ENCODE assay signal across 16 mouse cellular contexts in the genomic region with DNA sequence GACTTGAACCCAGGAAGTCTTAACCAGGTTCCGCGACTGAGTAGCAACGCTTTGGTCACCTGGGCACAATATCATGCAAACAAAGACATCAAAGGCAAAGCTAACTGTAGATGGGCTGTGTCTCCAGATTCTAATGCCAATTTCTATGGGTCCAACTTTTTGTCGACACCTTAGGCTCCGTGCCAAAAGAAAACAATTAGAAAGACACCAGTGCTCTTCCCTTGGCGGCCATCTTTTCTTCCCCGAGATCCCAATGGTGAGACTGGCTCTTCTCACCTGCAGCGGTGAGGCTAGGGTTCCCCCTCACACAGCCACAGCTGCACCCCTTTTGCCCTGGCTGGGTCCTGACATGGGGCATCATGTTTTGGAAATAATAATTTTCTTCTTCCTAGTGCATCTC.
DNase-seq lines count a peak whose midpoint lies in the region; ATAC-seq and TF ChIP-seq lines count a peak whose summit lies in the region.
"Had no signal": no experiment of that assay in that cellular context is flagged by ENCODE, and none has a peak within 500 bp of the region (broad histone marks: within the 10 kb centered on the region; RNA-seq: fewer than 3 reads in every experiment).

No protein-coding gene starts in this region.

- no peaks in the 10 kb centered on the region for H3K9me3 ChIP-seq in forebrain, postnatal 0 days (ENCODE audit: low read length)
- no peaks in the 10 kb centered on the region; the same call in 1 of the 2 replicates for H3K9me3 ChIP-seq in forebrain, embryonic 13.5 days (replicated peaks)
- H3K9me3 ChIP-seq in liver, embryonic 12.5 days (replicated peaks), result no peaks in the 10 kb centered on the region
- peaks cover 16% of the 10 kb centered on the region for H3K9me3 ChIP-seq in CH12.LX (replicated peaks; ENCODE audit: low read length)
- no peaks in the 10 kb centered on the region for H3K9me3 ChIP-seq in midbrain, embryonic 15.5 days
- H3K9me3 ChIP-seq: forebrain, embryonic 12.5 days had no signal

- no peak overlapping the region for H3K4me3 ChIP-seq in forebrain, postnatal 0 days (ENCODE audit: low read depth, low read length)
- no peak overlapping the region for H3K4me3 ChIP-seq in forebrain, embryonic 13.5 days
- no peak overlapping the region for H3K4me3 ChIP-seq in liver, embryonic 12.5 days
- peak overlapping the region in 1 of 3 experiments; percentile 5 for H3K4me3 ChIP-seq in CH12.LX (replicated peaks in 1 of 3; ENCODE audit: low read depth in 2 of 3, low read length in 2 of 3, poor library complexity in 1 of 3)
- no peak overlapping the region for H3K4me3 ChIP-seq in midbrain, embryonic 15.5 days
- H3K4me3 ChIP-seq: embryonic facial prominence, embryonic 13.5 days; erythroblast, embryonic 14.5 days; forebrain, embryonic 12.5 days; limb, embryonic 13.5 days had no signal

- H3K27ac ChIP-seq in forebrain, postnatal 0 days (ENCODE audit: low read depth, low read length), result no peak overlapping the region
- H3K27ac ChIP-seq in forebrain, embryonic 13.5 days, result no peak overlapping the region
- no peak overlapping the region for H3K27ac ChIP-seq in liver, embryonic 12.5 days
- H3K27ac ChIP-seq in CH12.LX (ENCODE audit: insufficient read depth, low read depth), result no peak overlapping the region
- no peak overlapping the region for H3K27ac ChIP-seq in midbrain, embryonic 15.5 days
- H3K27ac ChIP-seq: embryonic facial prominence, embryonic 13.5 days; forebrain, embryonic 12.5 days; limb, embryonic 13.5 days; liver, embryonic 14.5 days had no signal

- H3K9ac ChIP-seq in forebrain, postnatal 0 days, result 0 out of 2 replicates have a peak overlapping the region, but pooled peaks have one; percentile 18
- H3K9ac ChIP-seq in forebrain, embryonic 13.5 days, result no peak overlapping the region
- H3K9ac ChIP-seq in liver, embryonic 12.5 days, result no peak overlapping the region
- no peak overlapping the region for H3K9ac ChIP-seq in CH12.LX (ENCODE audit: insufficient read depth, low read depth)
- no peak overlapping the region for H3K9ac ChIP-seq in midbrain, embryonic 15.5 days
- H3K9ac ChIP-seq: embryonic facial prominence, embryonic 13.5 days; forebrain, embryonic 12.5 days; limb, embryonic 13.5 days; liver, embryonic 14.5 days had no signal

- TF ChIP-seq POLR2A in CH12.LX (IDR thresholded peaks at IDR 0.05; ENCODE audit: low read depth, low read length), result no peak

- TF ChIP-seq EP300 in CH12.LX (IDR thresholded peaks at IDR 0.05; ENCODE audit: low read length), result no peak

- no peaks in the 10 kb centered on the region for H3K4me1 ChIP-seq in forebrain, postnatal 0 days (ENCODE audit: insufficient read depth)
- peaks cover 10% of the 10 kb centered on the region for H3K4me1 ChIP-seq in forebrain, embryonic 13.5 days
- peaks cover 10% of the 10 kb centered on the region for H3K4me1 ChIP-seq in liver, embryonic 12.5 days
- peaks cover 6 to 24% of the 10 kb centered on the region in 2 experiments; a peak in 3 of 4 replicates for H3K4me1 ChIP-seq in CH12.LX (ENCODE audit: control insufficient read depth in 1 of 2, insufficient read depth in 2 of 2)
- peaks cover 7% of the 10 kb centered on the region for H3K4me1 ChIP-seq in midbrain, embryonic 15.5 days

- TF ChIP-seq CTCF in forebrain, postnatal 0 days (IDR thresholded peaks at IDR 0.05; ENCODE audit: low read depth), result no peak
- no peak for TF ChIP-seq CTCF in CH12.LX (conservative IDR thresholded peaks at IDR 0.05 in 1 of 2, IDR thresholded peaks at IDR 0.05 in 1 of 2; ENCODE audit: low read depth in 2 of 2, low read length in 2 of 2)

- dilution Hi-C loops in CH12.LX (cut with MboI; ENCODE audit: extremely low pct_ligation_motif_present, extremely low pct_unique_long_range_greater_than_20kb, low sequenced_read_pairs), result no loop called here

- no peak overlapping the region for H3K4me2 ChIP-seq in forebrain, postnatal 0 days (ENCODE audit: low read depth)
- no peak overlapping the region for H3K4me2 ChIP-seq in forebrain, embryonic 13.5 days
- 0 out of 2 replicates have a peak overlapping the region, but pooled peaks have one; percentile 27 for H3K4me2 ChIP-seq in liver, embryonic 12.5 days
- peak overlapping the region; percentile 62; the same call in 1 of the 2 replicates for H3K4me2 ChIP-seq in CH12.LX (ENCODE audit: insufficient read depth, low read depth, poor library complexity, severe bottlenecking)
- H3K4me2 ChIP-seq in midbrain, embryonic 15.5 days, result 0 out of 2 replicates have a peak overlapping the region, but pooled peaks have one; percentile 5
- H3K4me2 ChIP-seq: embryonic facial prominence, embryonic 13.5 days; forebrain, embryonic 12.5 days; heart, embryonic 11.5 days; limb, embryonic 13.5 days had no signal

- no peak for ATAC-seq in forebrain, postnatal 0 days
- no peak for ATAC-seq in forebrain, embryonic 13.5 days
- ATAC-seq in liver, embryonic 12.5 days, result no peak
- ATAC-seq in midbrain, embryonic 15.5 days (replicated peaks), result no peak

- no peaks in the 10 kb centered on the region for H3K27me3 ChIP-seq in forebrain, postnatal 0 days (ENCODE audit: insufficient read depth, low read length)
- H3K27me3 ChIP-seq in forebrain, embryonic 13.5 days, result no peaks in the 10 kb centered on the region
- H3K27me3 ChIP-seq in liver, embryonic 12.5 days (replicated peaks), result no peaks in the 10 kb centered on the region
- no peaks in the 10 kb centered on the region for H3K27me3 ChIP-seq in CH12.LX (replicated peaks)
- H3K27me3 ChIP-seq in midbrain, embryonic 15.5 days (replicated peaks), result no peaks in the 10 kb centered on the region
- H3K27me3 ChIP-seq: forebrain, embryonic 12.5 days; limb, embryonic 13.5 days had no signal

- WGBS in forebrain, postnatal 0 days, result 81% methylated on average over 8 of the region's 8 CpGs
- 82% methylated on average over 8 of the region's 8 CpGs for WGBS in forebrain, embryonic 13.5 days
- 74% methylated on average over 8 of the region's 8 CpGs for WGBS in liver, embryonic 12.5 days (ENCODE audit: insufficient replicate concordance)
- 87% methylated on average over 8 of the region's 8 CpGs for WGBS in midbrain, embryonic 15.5 days

- in situ Hi-C loops in CH12.LX (cut with MboI; ENCODE audit: low pct_ligation_motif_present, low pct_unique_long_range_greater_than_20kb, low sequenced_read_pairs), result loop anchor here (10.0 kb wide), 1 partner anchor 138 kb away; no protein-coding TSS in a partner anchor

- peaks cover 6% of the 10 kb centered on the region; the same call in 1 of the 2 replicates for H3K36me3 ChIP-seq in forebrain, postnatal 0 days (ENCODE audit: insufficient read depth)
- H3K36me3 ChIP-seq in forebrain, embryonic 13.5 days (ENCODE audit: poor library complexity, severe bottlenecking), result no peaks in the 10 kb centered on the region
- peaks cover 14% of the 10 kb centered on the region for H3K36me3 ChIP-seq in liver, embryonic 12.5 days
- H3K36me3 ChIP-seq in CH12.LX (replicated peaks in 1 of 2; ENCODE audit: control insufficient read depth in 1 of 2, insufficient read depth in 1 of 2, low read length in 1 of 2), result peaks cover 0 to 11% of the 10 kb centered on the region in 2 experiments
- H3K36me3 ChIP-seq in midbrain, embryonic 15.5 days (replicated peaks), result no peaks in the 10 kb centered on the region

- no peaks in the 10 kb centered on the region for H3K79me2 ChIP-seq in CH12.LX (replicated peaks; ENCODE audit: control insufficient read depth, extremely low read depth, insufficient read depth, poor library complexity, severe bottlenecking)

- no peak for DNase-seq in forebrain, postnatal 0 days
- DNase-seq in liver (no peak), CH12.LX (ENCODE audit: extremely low read depth) (no peak)
- no peak for DNase-seq in adrenal gland, postnatal 4 days (ENCODE audit: low spot score in 2 of 2)
- DNase-seq: adrenal gland, adult 8-10 months; gastrocnemius, postnatal 10 days; thymus, adult 18-20 months had no signal

- no peak for TF ChIP-seq RAD21 in CH12.LX (IDR thresholded peaks at IDR 0.05; ENCODE audit: low read depth, low read length)

TF ChIP-seq in CH12.LX, 34 proteins besides CTCF, POLR2A, EP300 and RAD21:
- TF ChIP-seq MXI1 (IDR thresholded peaks at IDR 0.05; ENCODE audit: low read depth, low read length), result no peak

Comparison
In these comparisons a context has a peak if more than half of its experiments do, and no peak if none do; other contexts are left out.
1. H3K4me2 ChIP-seq: peak in liver, embryonic 12.5 days (single experiment), CH12.LX (single experiment) and midbrain, embryonic 15.5 days (single experiment); none in forebrain, postnatal 0 days (single experiment) and forebrain, embryonic 13.5 days (single experiment).